Mouse (Mus musculus): Measurements from ENCODE around the gene Crybb2. TPM values are rescaled to one million over a fixed set of nuclear protein-coding genes. Genes with fewer than 3 reads are reported as not detected.

Crybb2 gene
- polyA plus RNA-seq (2017; shearing (Covaris generic)), result not detected

DNA sequence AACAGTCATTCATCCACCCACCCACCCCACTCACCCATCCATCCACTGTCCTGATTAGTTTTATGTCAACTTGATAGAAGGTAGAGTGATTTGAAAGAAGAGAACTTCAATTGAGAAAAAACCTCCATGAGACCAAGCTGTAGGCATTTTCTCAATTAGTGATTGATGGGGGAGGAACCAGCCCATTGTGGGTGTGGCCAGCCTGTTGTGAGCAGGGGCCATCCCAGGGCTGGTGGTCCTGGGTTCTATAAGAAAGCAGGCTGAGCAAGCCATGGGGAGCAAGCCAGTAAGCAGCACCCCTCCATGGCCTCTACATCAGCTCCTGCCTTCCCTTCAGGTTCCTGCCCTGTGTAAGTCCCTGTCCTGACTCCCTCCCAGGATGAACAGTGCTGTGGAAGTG, at the start of gene Crybb2:
Crybb2 (minus strand) TSS at position 101 of the 400 bp plus-strand sequence.

DNA sequence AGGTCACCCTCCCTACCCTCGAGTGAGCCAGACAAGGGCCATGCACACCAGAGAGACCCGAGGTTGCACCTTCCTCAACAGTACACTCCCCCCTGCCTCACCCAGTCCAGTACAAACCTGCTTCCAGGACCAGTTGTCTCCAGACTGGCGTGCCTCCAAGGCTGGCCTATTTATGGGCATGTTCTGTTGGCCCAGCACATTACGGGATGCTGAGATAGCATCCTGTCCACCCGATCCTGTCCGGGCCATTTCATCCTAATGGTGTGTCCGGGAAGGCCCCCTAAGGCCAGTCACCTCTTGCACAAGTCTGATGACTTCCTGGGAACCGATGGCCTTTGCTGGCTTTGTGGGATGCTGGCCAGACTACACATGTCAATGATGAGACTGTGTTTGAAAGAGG, 11.5 kb upstream of the Crybb2 start, which contains the start of gene Crybb3:
Crybb3 (minus strand) TSS at position 146 of the 400 bp plus-strand sequence.

GRCm38 (mm10) chr5:113015236-113016061, 54.5 kb downstream of the Crybb2 start, which contains the start of gene Grk3:
TSS of gene Grk3 (minus strand) at chr5:113015791.

Other genes with a start within 250 kb of the Crybb2 start
- gene Myo18b, start 173.8 kb downstream of the Crybb2 start, polyA plus RNA-seq (2017; shearing (Covaris generic)), result not detected
- 0.34 TPM for gene Grk3, start 54.3 kb downstream of the Crybb2 start, polyA plus RNA-seq (2017; shearing (Covaris generic))
- gene Crybb3, start 11.5 kb upstream of the Crybb2 start, polyA plus RNA-seq (2017; shearing (Covaris generic)), result not detected
- 6.9 TPM for gene 2900026A02Rik, start 151.1 kb upstream of the Crybb2 start, polyA plus RNA-seq (2017; shearing (Covaris generic))
- not detected for gene Tmem211, start 156.8 kb upstream of the Crybb2 start, polyA plus RNA-seq (2017; shearing (Covaris generic))
- gene Sgsm1, start 240.7 kb upstream of the Crybb2 start, polyA plus RNA-seq (2017; shearing (Covaris generic)), result not detected